In the genomic region with DNA sequence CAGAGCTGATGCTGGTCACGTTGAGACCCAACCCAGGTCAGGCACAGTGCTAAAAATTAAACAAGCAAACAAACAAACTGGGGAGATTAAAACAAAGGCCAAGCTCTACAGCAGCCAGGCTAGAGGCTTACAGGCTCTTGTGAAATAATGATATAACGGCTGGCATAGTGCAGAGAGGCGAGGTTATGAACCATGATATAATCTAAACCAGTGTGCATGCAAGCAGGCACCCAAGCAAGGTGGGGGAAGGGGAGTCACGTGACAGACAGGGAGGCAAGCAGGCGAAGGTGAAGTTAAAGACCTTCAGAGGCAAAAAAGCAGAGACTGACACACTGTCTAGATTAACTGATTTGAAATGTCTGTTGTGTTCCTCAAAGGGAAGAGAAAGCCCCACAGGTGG, we compare ENCODE assay signal across 33 mouse cellular contexts. TPM values are rescaled to one million over a fixed set of nuclear protein-coding genes. Genes with fewer than 3 reads are reported as not detected.
DNase-seq lines count a peak whose midpoint lies in the region; ATAC-seq and TF ChIP-seq lines count a peak whose summit lies in the region.
"Had no signal": no experiment of that assay in that cellular context is flagged by ENCODE, and none has a peak within 500 bp of the region (broad histone marks: within the 10 kb centered on the region; RNA-seq: fewer than 3 reads in every experiment).

No protein-coding gene starts in this region.

- intact Hi-C loops in heart, postnatal 25 days (cut with DNase I) = no loop called here

- no peak overlapping the region for H3K9ac ChIP-seq in MEL (ENCODE audit: control insufficient read depth, low read depth, low read length, poor library complexity, severe bottlenecking)
- H3K9ac ChIP-seq in liver, postnatal 0 days (replicated peaks) = no peak overlapping the region
- H3K9ac ChIP-seq: forebrain, embryonic 13.5 days; hindbrain, embryonic 13.5 days; limb, embryonic 13.5 days; midbrain, embryonic 12.5 days; neural tube, embryonic 12.5 days had no signal

- H3K27ac ChIP-seq in MEL (ENCODE audit: control insufficient read depth, low read depth, low read length) = no peak overlapping the region
- no peak overlapping the region for H3K27ac ChIP-seq in liver, postnatal 0 days (ENCODE audit: low read depth)
- H3K27ac ChIP-seq: forebrain, embryonic 13.5 days; hindbrain, embryonic 13.5 days; limb, embryonic 13.5 days; midbrain, embryonic 12.5 days; neural tube, embryonic 12.5 days had no signal

- H3K27me3 ChIP-seq in MEL (ENCODE audit: control insufficient read depth in 1 of 2, insufficient read depth in 2 of 2, low read length in 2 of 2) = no peaks in the 10 kb centered on the region
- H3K27me3 ChIP-seq in liver, postnatal 0 days (ENCODE audit: insufficient read depth, low read length) = peaks cover 10% of the 10 kb centered on the region; the same call in 1 of the 2 replicates
- H3K27me3 ChIP-seq: neural tube, embryonic 12.5 days had no signal

- H3K36me3 ChIP-seq in MEL (ENCODE audit: control insufficient read depth in 1 of 2, insufficient read depth in 2 of 2, low read length in 2 of 2) = peaks cover 0 to 29% of the 10 kb centered on the region in 2 experiments; a peak in 2 of 4 replicates
- no peaks in the 10 kb centered on the region for H3K36me3 ChIP-seq in liver, postnatal 0 days (replicated peaks; ENCODE audit: insufficient read depth, low read length)
- H3K36me3 ChIP-seq: limb, embryonic 13.5 days had no signal

- H3K79me2 ChIP-seq in MEL (ENCODE audit: control insufficient read depth, insufficient read depth, low read length, poor library complexity) = no peaks in the 10 kb centered on the region; the same call in 1 of the 2 replicates

- TF ChIP-seq POLR2A in MEL (IDR thresholded peaks at IDR 0.05; ENCODE audit: control insufficient read depth in 1 of 2, insufficient read depth in 1 of 2, low read depth in 1 of 2, low read length in 2 of 2, poor library complexity in 1 of 2) = no peak

- ATAC-seq in liver, postnatal 0 days = no peak
- ATAC-seq: activated CD4-positive, CD25-positive, alpha-beta regulatory T cell, adult 4 months; forebrain, embryonic 13.5 days had no signal

- TF ChIP-seq CTCF in MEL (IDR thresholded peaks at IDR 0.05 in 2 of 3, conservative IDR thresholded peaks at IDR 0.05 in 1 of 3; ENCODE audit: control insufficient read depth in 1 of 3, insufficient read depth in 1 of 3, low read depth in 2 of 3, low read length in 3 of 3, poor library complexity in 1 of 3, severe bottlenecking in 1 of 3) = no peak
- no peak for TF ChIP-seq CTCF in liver, postnatal 0 days (IDR thresholded peaks at IDR 0.05; ENCODE audit: low read depth)

- 35% methylated on average over 5 of the region's 5 CpGs for WGBS in liver, postnatal 0 days (ENCODE audit: insufficient replicate concordance)

- H3K4me1 ChIP-seq in MEL (ENCODE audit: control insufficient read depth in 1 of 2, insufficient read depth in 2 of 2, low read length in 2 of 2) = peaks cover 19 to 49% of the 10 kb centered on the region in 2 experiments
- H3K4me1 ChIP-seq in liver, postnatal 0 days (ENCODE audit: insufficient read depth) = peaks cover 11% of the 10 kb centered on the region

- no peak for TF ChIP-seq EP300 in MEL (IDR thresholded peaks at IDR 0.05; ENCODE audit: low read depth in 1 of 2, low read length in 2 of 2)
- TF ChIP-seq EP300 in liver, postnatal 0 days (IDR thresholded peaks at IDR 0.05; ENCODE audit: low read depth) = no peak

- H3K4me3 ChIP-seq in MEL (ENCODE audit: control insufficient read depth in 1 of 2, insufficient read depth in 1 of 2, low read depth in 2 of 2, low read length in 2 of 2) = no peak overlapping the region
- no peak overlapping the region for H3K4me3 ChIP-seq in liver, postnatal 0 days (ENCODE audit: low read depth, low read length)
- H3K4me3 ChIP-seq: forebrain, embryonic 13.5 days; hindbrain, embryonic 13.5 days; limb, embryonic 13.5 days; megakaryocyte, embryonic 14.5 days; midbrain, embryonic 12.5 days; myocyte; neural tube, embryonic 12.5 days had no signal

- no peak for TF ChIP-seq RAD21 in MEL (IDR thresholded peaks at IDR 0.05; ENCODE audit: low read depth, low read length)

- DNase-seq in heart, adult 11 months = peak; percentile 65
- no peak for DNase-seq in heart, postnatal 25 days (ENCODE audit: low spot score)
- DNase-seq in A20 (ENCODE audit: low read depth, low spot score) (peak; percentile 23), MEL (ENCODE audit: low read depth, low spot score) (peak; percentile 49)
- peak; percentile 58 for DNase-seq in yolk sac, embryonic 10.5 days (ENCODE audit: low spot score)
- DNase-seq in liver, postnatal 0 days = no peak
- no peak for DNase-seq in right cerebral cortex, postnatal 4 days
- DNase-seq: adrenal gland, adult 8-10 months; cerebellum, adult 2 months; cerebellum, postnatal 14 days; gastrocnemius, postnatal 14 days; heart, adult 18-20 months; heart, postnatal 4 days; kidney, postnatal 4 days; lung, postnatal 4 days; thymus, postnatal 36 days had no signal

- no peak overlapping the region for H3K4me2 ChIP-seq in liver, postnatal 0 days (ENCODE audit: low read depth, low read length)
- H3K4me2 ChIP-seq: forebrain, embryonic 13.5 days; heart, embryonic 11.5 days; hindbrain, embryonic 13.5 days; limb, embryonic 13.5 days; liver, embryonic 11.5 days; midbrain, embryonic 12.5 days; neural tube, embryonic 12.5 days had no signal

- H3K9me3 ChIP-seq in MEL (replicated peaks; ENCODE audit: insufficient read depth, low read length) = no peaks in the 10 kb centered on the region
- H3K9me3 ChIP-seq in liver, postnatal 0 days (ENCODE audit: low read length) = no peaks in the 10 kb centered on the region
- H3K9me3 ChIP-seq: forebrain, embryonic 13.5 days; hindbrain, embryonic 13.5 days; limb, embryonic 13.5 days; megakaryocyte, embryonic 14.5 days; midbrain, embryonic 12.5 days; neural tube, embryonic 12.5 days had no signal

TF ChIP-seq in MEL, 35 proteins besides CTCF, POLR2A, EP300 and RAD21 (continues in another document):
- TF ChIP-seq GATA1 (IDR thresholded peaks at IDR 0.05; ENCODE audit: low read depth, low read length) (0 out of 2 replicates have a peak, but pooled peaks have one; percentile 9), BHLHE40 (IDR thresholded peaks at IDR 0.05; ENCODE audit: borderline replicate concordance, low read depth, low read length) (peak; percentile 85), NRF1 (IDR thresholded peaks at IDR 0.05; ENCODE audit: insufficient read depth, low read depth, low read length, poor library complexity, severe bottlenecking) (no peak), ZKSCAN1 (IDR thresholded peaks at IDR 0.05; ENCODE audit: low read depth, low read length) (no peak), CHD2 (IDR thresholded peaks at IDR 0.05; ENCODE audit: low read length) (no peak), E2F4 (IDR thresholded peaks at IDR 0.05; ENCODE audit: borderline replicate concordance, low read depth, low read length) (no peak), NELFE (IDR thresholded peaks at IDR 0.05; ENCODE audit: low read depth, low read length) (no peak), ZC3H11A (IDR thresholded peaks at IDR 0.05; ENCODE audit: low read depth, low read length) (no peak), JUND (IDR thresholded peaks at IDR 0.05; ENCODE audit: low read depth, low read length) (no peak), RCOR1 (IDR thresholded peaks at IDR 0.05; ENCODE audit: low read depth, low read length) (no peak), USF1 (IDR thresholded peaks at IDR 0.05; ENCODE audit: low read depth, low read length) (peak; percentile 95), MAFK (IDR thresholded peaks at IDR 0.05; ENCODE audit: borderline replicate concordance, low read depth, low read length) (no peak), GABPA (IDR thresholded peaks at IDR 0.05; ENCODE audit: low read depth, low read length) (no peak), ZMIZ1 (IDR thresholded peaks at IDR 0.05; ENCODE audit: low read depth, low read length) (no peak), KAT2A (conservative IDR thresholded peaks at IDR 0.05; ENCODE audit: low read depth, low read length) (no peak), MEF2A (IDR thresholded peaks at IDR 0.05; ENCODE audit: extremely low read depth, insufficient replicate concordance, low read depth, low read length, poor library complexity, severe bottlenecking) (no peak), SMC3 (IDR thresholded peaks at IDR 0.05; ENCODE audit: low read depth, low read length) (no peak), POLR2AphosphoS5 (IDR thresholded peaks at IDR 0.05; ENCODE audit: borderline replicate concordance, low read depth, low read length) (no peak)

RNA-seq across cellular contexts. Expression of a gene that starts 3.6 kb away (rescaled TPM):
- under 1 TPM in 1 of 2 experiments, not detected in 1; 0.03 TPM for total RNA-seq in heart, postnatal 25 days (2021)
- 0.15 and 0.29 TPM in 2 replicates for total RNA-seq in MEL (2012; rRNA removed)
- polyA plus RNA-seq in MEL (2012; ENCODE audit: insufficient read depth in 1 of 2, insufficient read length in 2 of 2, low read depth in 1 of 2, low replicate concordance in 2 of 2, missing spikeins in 1 of 2) = under 1 TPM in 1 of 2 experiments, not detected in 1; 0.43 TPM
- polyA plus RNA-seq in liver, postnatal 0 days (2015; fragmentation: Nextera tagmentation; extraction: Ambion mirVana) = 0.06 and 0.14 TPM in 2 replicates

RNA-seq across cellular contexts. Expression of a gene that starts 10.5 kb away (rescaled TPM):
- not detected for total RNA-seq in heart, postnatal 25 days (2021)
- total RNA-seq in MEL (2012; rRNA removed) = not detected in 2 replicates
- not detected for polyA plus RNA-seq in MEL (2012; ENCODE audit: insufficient read depth in 1 of 2, insufficient read length in 2 of 2, low read depth in 1 of 2, low replicate concordance in 2 of 2, missing spikeins in 1 of 2)
- polyA plus RNA-seq in liver, postnatal 0 days (2015; fragmentation: Nextera tagmentation; extraction: Ambion mirVana) = not detected in 2 replicates
- total RNA-seq: adrenal gland, adult 8-10 months; gastrocnemius, postnatal 14 days; heart, adult 18-20 months; heart, postnatal 4 days; layer of hippocampus, adult 8-10 months; layer of hippocampus, postnatal 25 days; left cerebral cortex, adult 8-10 months; left cerebral cortex, postnatal 36 days; midbrain, postnatal 0 days had no signal
- polyA plus RNA-seq: activated CD4-positive, CD25-positive, alpha-beta regulatory T cell, adult 4 months; cerebellum, adult 2 months; cortical plate, adult 2 months; forebrain, embryonic 13.5 days; heart, embryonic 11.5 days; hindbrain, embryonic 13.5 days; kidney, embryonic 14.5 days; limb, embryonic 13.5 days; liver, embryonic 11.5 days; midbrain, embryonic 12.5 days; midbrain, postnatal 0 days; myocyte; neural tube, embryonic 12.5 days had no signal

RNA-seq across cellular contexts. Expression of a gene that starts 20.6 kb away (rescaled TPM):
- 10 to 100 TPM; 23.0 to 24.2 TPM for total RNA-seq in heart, postnatal 25 days (2021)
- 1.3 and 1.7 TPM in 2 replicates for total RNA-seq in MEL (2012; rRNA removed)
- 1 to 10 TPM in 1 of 2 experiments, not detected in 1; 2.4 TPM for polyA plus RNA-seq in MEL (2012; ENCODE audit: insufficient read depth in 1 of 2, insufficient read length in 2 of 2, low read depth in 1 of 2, low replicate concordance in 2 of 2, missing spikeins in 1 of 2)
- 0.36 and 0.52 TPM in 2 replicates for polyA plus RNA-seq in liver, postnatal 0 days (2015; fragmentation: Nextera tagmentation; extraction: Ambion mirVana)
- polyA plus RNA-seq: activated CD4-positive, CD25-positive, alpha-beta regulatory T cell, adult 4 months had no signal

RNA-seq across cellular contexts. Expression of a gene that starts 30.7 kb away (rescaled TPM):
- 1 to 10 TPM; 1.4 to 1.6 TPM for total RNA-seq in heart, postnatal 25 days (2021)
- 80.6 and 83.6 TPM in 2 replicates for total RNA-seq in MEL (2012; rRNA removed)
- polyA plus RNA-seq in MEL (2012; ENCODE audit: insufficient read depth in 1 of 2, insufficient read length in 2 of 2, low read depth in 1 of 2, low replicate concordance in 2 of 2, missing spikeins in 1 of 2) = 100 to 1,000 TPM; 132 to 138 TPM
- 28.8 and 31.4 TPM in 2 replicates for polyA plus RNA-seq in liver, postnatal 0 days (2015; fragmentation: Nextera tagmentation; extraction: Ambion mirVana)

RNA-seq across cellular contexts. Expression of a gene that starts 37.5 kb away (rescaled TPM):
- 10 to 100 TPM; 26.7 to 32.4 TPM for total RNA-seq in heart, postnatal 25 days (2021)
- 6.7 and 8.6 TPM in 2 replicates for total RNA-seq in MEL (2012; rRNA removed)
- 10 to 100 TPM in 1 of 2 experiments, not detected in 1; 14.5 TPM for polyA plus RNA-seq in MEL (2012; ENCODE audit: insufficient read depth in 1 of 2, insufficient read length in 2 of 2, low read depth in 1 of 2, low replicate concordance in 2 of 2, missing spikeins in 1 of 2)
- polyA plus RNA-seq in liver, postnatal 0 days (2015; fragmentation: Nextera tagmentation; extraction: Ambion mirVana) = 14.0 and 14.7 TPM in 2 replicates

Comparison
In these comparisons a context has a peak if more than half of its experiments do, and no peak if none do; other contexts are left out.
1. DNase-seq: peak in heart, adult 11 months (single experiment), A20 (single experiment), MEL (single experiment) and yolk sac, embryonic 10.5 days (single experiment); none in heart, postnatal 25 days (single experiment), liver, postnatal 0 days (single experiment) and right cerebral cortex, postnatal 4 days (single experiment).